Mouse (Mus musculus): ENCODE measurements around the gene Igf1r.

Igf1r gene

GRCm38 (mm10) chr7:68006496-68006895 is 53.9 kb downstream of the Igf1r start:
- no peak for DNase-seq (ENCODE audit: low read depth)

- no peak for DNase-seq (ENCODE audit: low read depth)
These were observed 57.0 kb downstream of the Igf1r start for GRCm38 (mm10) chr7:68009635-68010034.

GRCm38 (mm10) chr7:68010168-68010567 is 57.5 kb downstream of the Igf1r start:
- DNase-seq (ENCODE audit: low read depth): no peak

DNA sequence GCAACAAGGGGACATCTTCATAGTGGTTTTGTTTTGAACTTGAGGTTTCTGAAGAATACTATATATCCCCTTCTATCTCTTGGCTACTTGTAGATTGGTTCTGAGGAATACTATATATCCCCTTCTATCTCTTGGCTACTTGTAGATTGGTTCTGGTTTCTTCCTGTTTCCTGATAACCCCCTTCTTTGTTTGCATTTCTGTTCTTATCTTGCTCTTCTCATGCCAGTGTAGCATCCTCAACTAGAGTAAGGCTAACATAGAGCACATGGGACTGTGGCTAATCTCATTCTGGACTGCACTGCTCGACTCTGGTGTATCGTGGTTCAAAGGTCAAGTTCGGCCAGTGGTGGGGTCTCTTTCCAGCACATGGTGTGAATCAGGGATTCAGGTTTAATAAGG is 58.2 kb downstream of the Igf1r start:
- DNase-seq (ENCODE audit: low read depth): no peak

DNA sequence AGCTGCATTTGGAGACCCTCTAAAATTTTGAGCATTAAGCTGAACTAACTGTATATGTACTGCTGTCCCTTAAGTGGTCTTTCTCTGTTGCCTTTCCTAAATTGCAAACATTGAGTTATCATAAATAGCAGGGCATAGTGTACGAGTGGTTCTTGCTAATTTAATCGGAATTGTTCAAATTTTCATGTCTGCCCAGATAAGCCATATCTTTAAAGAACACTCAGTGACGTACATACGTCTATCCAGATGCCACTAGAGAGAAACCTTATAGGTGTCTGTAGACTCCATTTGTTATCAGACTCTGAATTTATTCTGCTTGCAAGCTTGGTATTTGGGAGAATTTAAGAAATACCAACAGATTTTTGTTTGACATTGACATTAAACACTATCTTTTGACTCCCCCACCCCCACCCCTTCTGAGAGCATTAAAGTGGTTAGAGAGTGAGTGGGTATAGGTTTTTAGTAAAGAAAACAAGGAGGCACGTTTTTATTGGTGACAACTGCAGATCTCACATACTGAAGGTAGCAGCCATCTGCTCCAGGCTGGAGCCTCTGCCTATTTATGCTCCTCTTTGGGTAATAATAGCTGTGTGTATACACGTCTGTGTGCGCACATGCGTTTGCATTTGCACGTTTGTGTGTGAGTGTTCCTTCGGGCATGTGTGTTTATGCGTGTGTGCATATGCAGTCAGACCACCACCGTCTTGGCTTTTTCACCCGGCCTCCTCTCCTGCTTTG is 58.9 kb downstream of the Igf1r start:
- no peak for DNase-seq (ENCODE audit: low read depth)

DNA sequence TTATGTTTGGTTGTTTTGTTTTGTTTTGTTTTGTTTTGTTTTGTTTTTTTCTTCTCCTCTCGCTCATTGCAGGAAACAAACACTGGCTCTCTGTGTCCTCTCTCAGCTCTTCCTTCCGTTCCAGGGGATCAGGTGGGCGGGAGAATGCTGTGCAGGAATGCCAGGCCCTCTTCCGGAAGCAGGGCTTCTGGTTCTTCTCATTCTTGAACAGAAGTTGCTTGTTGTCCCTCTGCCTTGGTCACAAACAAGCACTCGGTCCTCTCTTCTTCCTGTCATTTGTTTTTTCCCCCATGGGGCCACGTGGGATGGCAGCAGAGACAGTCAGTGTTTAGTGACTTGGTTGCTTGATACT is 59.5 kb downstream of the Igf1r start:
- DNase-seq (ENCODE audit: low read depth): no peak

DNA sequence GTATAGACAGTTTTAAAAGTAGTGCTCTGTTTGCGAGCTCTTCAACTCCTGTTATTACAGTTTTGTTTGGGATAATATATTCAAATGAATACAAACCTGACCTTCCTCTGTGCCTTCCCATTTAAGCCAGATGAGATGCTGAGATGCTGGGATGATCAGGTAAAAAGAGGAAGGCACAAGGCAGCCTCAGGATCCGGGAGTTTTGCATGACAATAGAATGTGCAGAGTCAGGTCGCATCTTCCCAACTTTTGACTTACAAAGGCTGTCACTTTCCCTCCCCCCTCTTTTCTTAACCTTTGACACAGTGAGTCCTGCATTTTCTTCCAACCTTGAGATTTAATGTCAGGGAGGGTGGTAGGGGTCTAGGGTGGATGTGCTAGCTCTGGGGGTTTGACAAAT is 61.9 kb downstream of the Igf1r start:
- DNase-seq (ENCODE audit: low read depth): no peak

DNA sequence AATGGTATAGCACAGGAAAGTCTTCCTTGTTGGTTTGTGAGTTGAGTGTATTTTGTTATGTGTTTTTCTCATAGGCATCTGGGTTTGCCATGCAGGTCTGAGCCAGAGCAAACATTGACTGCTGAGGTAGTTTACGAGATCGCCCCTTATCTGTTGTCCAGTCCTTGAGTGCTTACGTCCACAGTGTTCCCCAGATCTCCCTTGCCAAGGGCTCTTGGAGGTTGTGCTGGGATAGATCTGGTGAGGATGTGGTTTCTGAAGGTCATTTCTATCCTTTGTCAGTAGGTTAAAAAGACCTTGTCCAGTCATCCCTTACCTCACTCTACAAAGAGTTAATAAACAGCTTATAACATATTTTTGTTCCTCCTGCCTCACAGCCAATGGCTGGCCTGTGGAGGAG is 62.8 kb downstream of the Igf1r start:
- no peak for DNase-seq (ENCODE audit: low read depth)

DNA sequence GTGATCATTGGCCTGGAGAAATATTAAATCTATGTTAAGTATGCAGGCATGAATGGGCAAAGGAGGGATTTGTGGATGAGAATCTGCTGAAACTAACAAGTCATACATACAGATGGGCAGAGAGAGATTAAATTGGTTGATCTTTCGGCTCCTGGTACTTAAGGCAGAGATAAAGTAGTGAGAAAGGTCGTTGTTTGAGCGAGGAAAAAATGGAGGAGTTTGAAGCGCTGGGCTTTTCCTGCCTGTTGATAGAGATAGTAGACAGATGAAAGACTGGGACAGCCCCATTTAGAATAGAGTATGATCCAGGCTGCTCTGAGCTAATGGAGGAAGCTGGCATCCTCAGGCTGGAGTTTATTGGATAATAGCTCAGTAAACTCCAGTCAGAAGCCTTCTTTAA is 65.4 kb downstream of the Igf1r start:
- DNase-seq (ENCODE audit: low read depth): no peak

- peak; percentile 55 for DNase-seq (ENCODE audit: low read depth)
These were observed 67.9 kb downstream of the Igf1r start for GRCm38 (mm10) chr7:68020556-68020955.

DNA sequence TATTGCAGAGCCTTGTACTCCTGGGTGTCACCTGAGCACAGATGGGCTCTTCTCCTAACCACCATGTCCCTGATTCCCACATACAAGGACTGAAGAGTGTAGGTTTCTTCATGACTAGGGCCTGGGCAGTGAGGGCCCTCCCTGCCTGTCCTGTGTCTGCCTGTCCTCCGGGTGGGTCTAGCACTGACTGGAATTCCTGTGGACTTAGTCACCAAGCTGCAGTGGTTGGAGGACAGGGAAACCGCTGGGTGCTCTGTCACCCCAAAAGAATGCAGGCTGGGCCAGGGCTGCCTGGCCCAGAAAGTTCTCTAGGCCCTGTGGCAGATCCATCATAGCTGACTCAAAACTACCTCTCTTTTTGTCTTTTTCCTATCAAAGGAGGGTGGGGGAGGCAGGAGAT is 69.1 kb downstream of the Igf1r start:
- peak; percentile 94 for DNase-seq (ENCODE audit: low read depth)

GRCm38 (mm10) chr7:68022188-68022587 is 69.6 kb downstream of the Igf1r start:
- peak; percentile 32 for DNase-seq (ENCODE audit: low read depth)

- DNase-seq (ENCODE audit: low read depth): no peak
These were observed 71.3 kb downstream of the Igf1r start for GRCm38 (mm10) chr7:68023882-68024281.

- no peak for DNase-seq (ENCODE audit: low read depth)
These were observed 72.0 kb downstream of the Igf1r start for GRCm38 (mm10) chr7:68024625-68025024.

GRCm38 (mm10) chr7:68025396-68025795 is 72.8 kb downstream of the Igf1r start:
- peak; percentile 15 for DNase-seq (ENCODE audit: low read depth)

DNA sequence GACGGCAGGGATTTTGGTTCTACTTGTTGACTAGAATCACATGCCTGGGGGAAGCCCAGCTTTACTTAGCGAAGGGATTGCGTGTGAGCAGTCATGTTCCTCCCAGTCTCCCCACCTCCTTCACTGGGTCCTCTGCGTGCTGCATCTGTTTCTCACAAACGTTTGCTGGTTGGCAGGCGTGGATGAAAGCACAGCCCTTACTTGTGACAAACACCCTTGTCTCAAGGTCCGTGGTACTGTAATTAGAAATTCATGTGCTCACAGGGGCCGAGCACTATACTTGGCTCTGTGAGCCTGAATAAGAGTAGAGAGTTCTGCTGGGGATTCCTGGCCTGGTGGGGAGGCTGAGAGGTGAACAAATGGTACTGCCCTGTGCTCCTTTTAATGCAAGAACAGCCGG is 73.4 kb downstream of the Igf1r start:
- DNase-seq (ENCODE audit: low read depth): no peak

DNA sequence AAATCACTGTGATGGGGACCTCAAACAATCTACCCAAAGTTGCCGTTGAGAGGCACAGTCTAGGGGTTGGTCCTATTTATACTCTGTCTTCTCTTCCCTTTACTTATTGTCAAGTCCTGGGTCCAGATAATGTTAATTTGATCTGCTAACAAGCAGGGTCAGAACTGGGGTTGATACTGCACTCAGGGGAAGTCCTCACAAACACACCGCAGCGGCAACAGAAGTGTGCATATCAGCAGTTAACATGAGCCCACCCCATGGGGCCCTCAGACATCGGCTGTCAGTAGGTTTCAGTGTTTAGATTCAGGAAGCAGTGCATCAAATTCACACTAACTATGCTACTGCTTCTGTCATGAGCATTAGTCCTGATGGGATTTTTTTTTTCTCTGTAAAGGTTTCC is 75.5 kb downstream of the Igf1r start:
- no peak for DNase-seq (ENCODE audit: low read depth)

DNA sequence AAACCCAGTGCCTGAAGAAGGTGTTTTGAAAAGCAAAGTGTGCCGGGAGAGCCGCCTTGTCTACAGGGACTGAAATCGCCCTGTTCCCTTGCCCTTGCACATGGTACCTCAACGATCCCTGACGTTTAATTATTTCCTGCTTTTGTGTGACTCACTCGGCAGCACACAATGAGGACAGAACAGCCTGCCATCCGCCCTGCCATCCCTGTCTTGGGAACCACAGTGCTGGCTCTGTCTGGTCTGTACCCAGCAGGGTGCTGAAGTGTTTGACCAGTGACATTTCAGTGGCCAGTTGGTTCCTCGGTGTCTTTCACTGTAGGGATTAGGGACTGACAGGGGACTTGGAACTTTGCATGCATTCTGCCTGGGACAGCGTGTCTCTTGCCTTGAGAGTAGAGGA is 78.2 kb downstream of the Igf1r start:
- DNase-seq (ENCODE audit: low read depth): no peak

GRCm38 (mm10) chr7:68036527-68036926 is 83.9 kb downstream of the Igf1r start:
- DNase-seq (ENCODE audit: low read depth): no peak

- no peak for DNase-seq (ENCODE audit: low read depth)
These were observed 86.2 kb downstream of the Igf1r start for GRCm38 (mm10) chr7:68038846-68039245.

DNA sequence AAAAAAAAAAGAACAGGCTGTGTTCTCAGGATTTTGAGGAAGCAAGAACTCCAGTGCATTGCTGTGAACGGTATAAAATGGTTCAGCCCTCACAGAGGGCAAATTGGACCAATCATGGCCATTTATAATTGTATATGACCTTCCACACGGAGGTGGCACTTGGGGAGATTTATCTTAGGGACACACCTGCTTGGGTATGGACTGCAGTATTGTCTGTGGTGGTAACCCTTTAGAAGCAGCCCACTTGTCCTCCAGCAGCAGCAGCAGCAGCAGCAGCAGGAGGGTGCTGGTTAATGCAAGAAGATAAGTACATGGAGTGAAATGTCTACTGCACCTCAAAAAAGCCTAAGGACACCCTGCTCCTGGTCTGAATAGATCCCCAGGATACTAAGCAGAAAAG is 86.9 kb downstream of the Igf1r start:
- no peak for DNase-seq (ENCODE audit: low read depth)

GRCm38 (mm10) chr7:68044621-68045020 is 92.0 kb downstream of the Igf1r start:
- peak; percentile 24 for DNase-seq (ENCODE audit: low read depth)

GRCm38 (mm10) chr7:68047152-68047551 is 94.5 kb downstream of the Igf1r start:
- DNase-seq (ENCODE audit: low read depth): no peak

- DNase-seq (ENCODE audit: low read depth): peak; percentile 52
These were observed 95.9 kb downstream of the Igf1r start for GRCm38 (mm10) chr7:68048532-68048931.

DNA sequence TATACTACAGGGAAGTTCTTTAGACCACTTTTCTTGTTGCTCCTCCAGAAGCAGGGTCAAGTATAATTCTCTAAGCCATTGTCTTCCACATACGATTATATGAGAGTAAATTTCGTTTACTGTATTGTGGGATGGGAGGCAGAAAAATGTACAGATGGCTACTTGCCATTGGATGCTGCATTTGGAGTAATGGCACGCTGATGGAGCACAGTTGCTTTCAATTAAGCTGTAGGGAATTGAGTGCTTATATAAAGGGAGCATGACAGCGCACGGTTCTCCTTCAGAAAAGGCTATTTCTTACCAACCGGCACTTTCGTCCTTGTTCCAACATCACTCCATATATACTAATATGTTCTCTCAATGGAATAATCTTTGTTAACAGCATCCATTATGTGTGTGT is 96.4 kb downstream of the Igf1r start:
- DNase-seq (ENCODE audit: low read depth): peak; percentile 29
